Mouse (Mus musculus) G1E (cell line): ENCODE measurements at regions not wholly inside any gene's neighbourhood (a gene's known extent, or its start where the extent isn't known, plus 50 kb on each side); places are given as distances from the start of the nearest gene placed in this dataset.
A peak's percentile ranks its signal among the peaks of the same experiment; 100 is the strongest.

Experiments used
- ATAC-seq: 2 replicates; pipeline ENCODE4 v1.8.0; 2016; ENCODE audit warnings: mild to moderate bottlenecking; ENCODE audit not compliant: insufficient number of reproducible peaks, poor library complexity, low FRiP score, severe bottlenecking; ENCODE audit errors: extremely low read depth
- DNase-seq: peaks from one replicate; pipeline ENCODE4 v3.0.0; 2012; ENCODE audit warnings: low spot score
- H3K27me3 ChIP-seq: 2 replicates; pipeline ENCODE4 v1.6.1; 2012; ENCODE audit warnings: mild to moderate bottlenecking, low read length, inconsistent platforms; ENCODE audit not compliant: insufficient read depth
- H3K36me3 ChIP-seq: replicated peaks from 2 replicates; pipeline ENCODE3; 2012; ENCODE audit warnings: mild to moderate bottlenecking, inconsistent platforms
- H3K4me1 ChIP-seq: 2 replicates; pipeline ENCODE4 v1.6.1; 2012; ENCODE audit warnings: low read depth, low read length, inconsistent platforms, mixed read lengths; ENCODE audit not compliant: insufficient read depth
- H3K4me3 ChIP-seq: 2 replicates; pipeline ENCODE4 v1.5.1; 2012; ENCODE audit warnings: low read depth, mild to moderate bottlenecking, inconsistent platforms, low read length, moderate library complexity, mixed read lengths
- H3K9me3 ChIP-seq: replicated peaks from 2 replicates; pipeline ENCODE4 v1.6.1; 2012; ENCODE audit warnings: inconsistent platforms
- CTCF ChIP-seq: IDR thresholded peaks from 2 replicates; pipeline ENCODE4 v1.5.1; 2012; ENCODE audit warnings: low read depth, low read length, inconsistent platforms, mixed read lengths
- GATA1 ChIP-seq: IDR thresholded peaks from 2 replicates; pipeline ENCODE4 v1.6.1; 2012; ENCODE audit warnings: borderline replicate concordance, low read length, inconsistent platforms, mixed read lengths
- GATA2 ChIP-seq: IDR thresholded peaks from 2 replicates; pipeline ENCODE4 v1.6.1; 2012; ENCODE audit warnings: low read depth, low read length, inconsistent platforms, borderline replicate concordance
- POLR2AphosphoS5 ChIP-seq: IDR thresholded peaks from 2 replicates; pipeline ENCODE4 v1.6.1; 2012; ENCODE audit warnings: low read depth, low read length, inconsistent platforms; ENCODE audit not compliant: insufficient replicate concordance
- TAL1 ChIP-seq: conservative IDR thresholded peaks from 2 replicates; pipeline ENCODE4 v1.6.1; 2012; ENCODE audit warnings: low read depth, low read length, inconsistent platforms, mixed read lengths

- Histone ChIP-seq H3K4me3 (no peak overlapping the region), H3K36me3 (no peaks in the 10 kb centered on the region), H3K4me1 (no peaks in the 10 kb centered on the region), H3K9me3 (no peaks in the 10 kb centered on the region), H3K27me3 (peaks cover 17% of the 10 kb centered on the region)
- TF ChIP-seq TAL1 (no peak), GATA2 (no peak), GATA1 (no peak), CTCF (no peak), POLR2AphosphoS5 (no peak)
- DNase-seq: no peak
- no peak for ATAC-seq
Observed at GRCm38 (mm10) chr15:8855511-8855910, 112.2 kb upstream of the Ranbp3l start.

DNA sequence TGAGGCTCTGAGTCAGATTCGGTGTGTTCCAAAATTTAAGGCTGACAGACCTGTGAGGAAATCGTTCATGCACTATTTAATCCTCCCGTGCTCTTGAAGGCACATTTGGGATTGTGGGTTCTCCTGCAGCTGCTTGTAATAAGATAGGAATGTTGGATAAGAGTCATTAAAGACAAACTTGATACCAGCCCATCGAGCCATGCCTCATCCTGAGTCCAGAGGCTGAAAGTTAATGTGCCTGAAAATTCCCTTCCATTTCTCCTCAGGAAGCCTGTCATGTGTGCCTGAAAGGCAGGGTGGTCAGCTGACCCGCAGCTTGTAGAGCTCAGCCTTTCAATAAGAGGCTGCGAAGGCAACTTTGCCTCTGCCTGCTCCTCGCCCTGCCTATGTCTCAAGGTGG, 113.4 kb upstream of the Ranbp3l start:
- Histone ChIP-seq H3K4me3 (no peak overlapping the region), H3K36me3 (no peaks in the 10 kb centered on the region), H3K4me1 (0 out of 2 replicates have a peak, but pooled peaks cover 2% of the 10 kb centered on the region), H3K27me3 (peaks cover 17% of the 10 kb centered on the region), H3K9me3 (no peaks in the 10 kb centered on the region)
- DNase-seq (no peak), ATAC-seq (no peak)
- no peak for TF ChIP-seq TAL1
- TF ChIP-seq CTCF: no peak
- TF ChIP-seq POLR2AphosphoS5: no peak
- TF ChIP-seq GATA2: no peak
- no peak for TF ChIP-seq GATA1

- Histone ChIP-seq H3K9me3 (no peaks in the 10 kb centered on the region), H3K4me3 (no peak overlapping the region), H3K36me3 (no peaks in the 10 kb centered on the region), H3K4me1 (0 out of 2 replicates have a peak, but pooled peaks cover 2% of the 10 kb centered on the region), H3K27me3 (peaks cover 17% of the 10 kb centered on the region)
- ATAC-seq: no peak
- DNase-seq: no peak
- TF ChIP-seq TAL1: no peak
- TF ChIP-seq GATA2: no peak
- no peak for TF ChIP-seq GATA1
- TF ChIP-seq POLR2AphosphoS5: no peak
- TF ChIP-seq CTCF: no peak
Observed at GRCm38 (mm10) chr15:8850996-8851395, 116.8 kb upstream of the Ranbp3l start.

DNA sequence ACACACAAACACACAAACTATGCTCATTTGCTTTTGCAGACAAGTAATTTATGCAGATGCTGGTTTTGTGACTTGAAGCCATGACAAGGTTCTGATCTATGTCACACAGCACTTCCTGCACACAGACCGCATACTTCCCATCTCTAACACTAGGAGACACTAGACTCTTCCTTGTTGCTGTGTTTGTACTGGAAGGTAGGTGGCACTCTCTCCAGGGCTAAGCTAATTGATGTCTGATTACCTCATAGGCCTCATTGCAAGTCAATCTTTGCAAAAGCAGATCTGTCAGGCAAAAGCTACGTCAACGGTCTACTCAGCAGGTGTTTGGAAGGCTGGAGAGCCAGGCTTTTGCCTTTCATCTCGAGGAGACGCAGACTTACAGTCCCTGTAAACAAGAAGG, 118.3 kb upstream of the Ranbp3l start:
- no peak for TF ChIP-seq TAL1
- peak; percentile 32; the same call in 1 of the 2 replicates for TF ChIP-seq CTCF
- H3K4me1 ChIP-seq: 0 out of 2 replicates have a peak, but pooled peaks cover 2% of the 10 kb centered on the region
- no peaks in the 10 kb centered on the region for H3K36me3 ChIP-seq
- no peaks in the 10 kb centered on the region for H3K9me3 ChIP-seq
- peak; percentile 45; the same call in 1 of the 2 replicates for ATAC-seq
- DNase-seq: no peak
- no peak overlapping the region for H3K4me3 ChIP-seq
- peaks cover 20% of the 10 kb centered on the region for H3K27me3 ChIP-seq

DNA sequence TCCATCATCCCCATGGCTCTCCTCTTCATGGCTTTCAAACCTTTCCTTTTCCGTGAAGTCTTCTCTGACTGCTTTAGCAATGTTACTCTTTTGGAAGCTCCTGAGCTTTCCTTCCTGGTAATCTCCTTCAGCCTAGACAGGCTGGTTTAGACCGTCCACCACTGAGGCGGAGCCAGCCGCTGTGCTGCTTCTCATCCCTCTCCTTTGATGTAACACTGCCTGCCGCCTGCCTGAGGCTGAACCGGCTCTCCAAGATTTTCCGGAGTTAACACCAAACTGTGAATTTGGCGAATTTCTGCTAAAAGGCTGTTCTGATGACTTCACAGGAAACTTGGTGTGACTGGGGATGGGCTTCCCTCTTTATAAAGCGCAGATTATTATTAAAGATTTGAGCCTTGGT, 125.6 kb upstream of the Ranbp3l start:
- Histone ChIP-seq H3K9me3 (no peaks in the 10 kb centered on the region), H3K4me3 (no peak overlapping the region), H3K36me3 (no peaks in the 10 kb centered on the region), H3K4me1 (no peaks in the 10 kb centered on the region), H3K27me3 (peaks cover 10% of the 10 kb centered on the region)
- DNase-seq (no peak), ATAC-seq (no peak)
- TF ChIP-seq GATA1: no peak

DNA sequence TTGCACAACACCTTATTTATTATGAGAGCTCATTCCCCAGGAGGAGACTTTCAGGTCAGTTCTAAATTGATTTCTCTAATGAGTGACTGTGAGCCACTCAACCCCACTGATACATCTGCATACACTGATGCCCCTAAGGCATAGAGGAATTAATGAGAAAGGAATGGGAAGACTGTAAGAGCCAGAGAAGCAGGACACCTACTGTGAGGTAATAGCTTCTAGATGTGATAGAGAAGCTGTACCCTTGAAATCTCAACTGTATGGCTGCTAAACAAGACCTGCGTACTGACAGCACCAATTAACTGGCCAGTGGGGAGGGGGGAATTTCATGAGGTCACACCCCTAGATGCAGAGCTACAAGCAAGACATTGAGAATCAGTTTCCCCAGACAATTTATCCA, 128.3 kb upstream of the Ranbp3l start:
- no peaks in the 10 kb centered on the region for H3K4me1 ChIP-seq
- no peak for DNase-seq
- TF ChIP-seq CTCF (no peak), TAL1 (no peak)
- no peaks in the 10 kb centered on the region for H3K36me3 ChIP-seq
- H3K9me3 ChIP-seq: no peaks in the 10 kb centered on the region
- 0 out of 2 replicates have a peak, but pooled peaks cover 8% of the 10 kb centered on the region for H3K27me3 ChIP-seq
- H3K4me3 ChIP-seq: no peak overlapping the region
- ATAC-seq: no peak

DNA sequence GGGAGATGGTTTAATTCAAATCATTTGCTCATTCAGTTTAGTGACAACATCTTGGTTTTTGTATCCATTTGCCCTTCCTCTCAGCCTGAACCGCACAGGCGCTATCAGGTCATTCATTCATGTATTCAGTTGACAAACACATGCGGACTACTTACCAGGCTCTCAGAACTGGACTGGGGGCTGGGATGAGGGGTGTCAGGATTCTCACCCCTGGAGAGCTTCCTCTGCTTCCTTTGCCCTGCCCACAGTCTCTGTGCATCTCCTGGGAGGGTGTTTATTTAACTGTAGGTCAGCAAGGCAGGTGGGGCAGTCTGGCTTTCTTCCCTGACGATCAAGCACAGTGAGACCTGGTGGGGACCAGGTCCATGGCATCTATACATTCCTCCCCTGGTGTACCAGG, 123.6 kb upstream of the Slc1a3 start:
- H3K9me3 ChIP-seq: no peaks in the 10 kb centered on the region
- no peak for DNase-seq
- no peaks in the 10 kb centered on the region for H3K4me1 ChIP-seq
- H3K36me3 ChIP-seq: no peaks in the 10 kb centered on the region
- 0 out of 2 replicates have a peak, but pooled peaks cover 5% of the 10 kb centered on the region for H3K27me3 ChIP-seq
- H3K4me3 ChIP-seq: no peak overlapping the region
- no peak for ATAC-seq
- TF ChIP-seq CTCF: no peak

DNA sequence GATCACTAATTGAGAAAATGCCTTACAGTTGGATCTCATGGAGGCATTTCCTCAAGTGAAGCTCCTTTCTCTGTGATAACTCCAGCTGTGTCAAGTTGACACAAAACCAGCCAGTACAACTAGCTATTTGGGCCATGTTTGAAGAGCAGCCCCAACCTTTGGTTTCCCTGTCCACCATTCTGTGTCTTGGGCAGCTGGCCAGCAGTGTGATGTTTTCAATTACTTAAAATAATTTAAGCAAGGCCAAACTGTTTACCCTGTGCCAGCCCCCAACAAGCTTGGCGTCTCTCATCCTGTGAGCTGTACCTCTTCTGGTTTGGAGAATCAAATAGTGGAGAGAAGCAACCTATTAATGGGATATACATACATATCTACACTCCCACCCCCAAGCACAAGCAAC, 122.4 kb upstream of the Slc1a3 start:
- Histone ChIP-seq H3K4me1 (no peaks in the 10 kb centered on the region), H3K9me3 (no peaks in the 10 kb centered on the region), H3K36me3 (no peaks in the 10 kb centered on the region), H3K27me3 (0 out of 2 replicates have a peak, but pooled peaks cover 5% of the 10 kb centered on the region), H3K4me3 (no peak overlapping the region)
- no peak for ATAC-seq
- no peak for DNase-seq
- TF ChIP-seq GATA2 (no peak), POLR2AphosphoS5 (no peak), CTCF (no peak), GATA1 (no peak), TAL1 (no peak)
